Mouse (Mus musculus) liver, embryonic 13.5 days (tissue): ENCODE data around the gene Mttp. TPM values are rescaled to one million over a fixed set of nuclear protein-coding genes. Genes with fewer than 3 reads are reported as not detected.

Experiments used
- ATAC-seq: fragments of 200-750 bp; cut with Nextera tagmentation; 2 replicates; pipeline ENCODE4 v1.8.0; 2017; ENCODE audit warnings: low read depth, mild to moderate bottlenecking, moderate number of reproducible peaks, moderate library complexity
- DNase-seq: peaks from one replicate; pipeline ENCODE4 v3.0.0; 2022
- H3K27ac ChIP-seq: fragments of 300-500 bp; sonication (generic); 2 replicates; pipeline ENCODE4 v1.5.1; 2015; ENCODE audit warnings: moderate library complexity, mild to moderate bottlenecking, inconsistent platforms
- H3K27me3 ChIP-seq: fragments of 300-500 bp; sonication (generic); 2 replicates; pipeline ENCODE4 v1.6.1; 2015; ENCODE audit warnings: mild to moderate bottlenecking, inconsistent platforms
- H3K36me3 ChIP-seq: fragments of 300-500 bp; sonication (generic); 2 replicates; pipeline ENCODE4 v1.6.1; 2015; ENCODE audit warnings: mild to moderate bottlenecking, inconsistent platforms
- H3K4me1 ChIP-seq: fragments of 300-500 bp; sonication (generic); replicated peaks from 2 replicates; pipeline ENCODE4 v1.6.1; 2015; ENCODE audit warnings: inconsistent platforms
- H3K4me2 ChIP-seq: fragments of 300-500 bp; sonication (generic); 2 replicates; pipeline ENCODE4 v1.6.1; 2015; ENCODE audit warnings: inconsistent platforms, mild to moderate bottlenecking, moderate library complexity
- H3K4me3 ChIP-seq: fragments of 300-500 bp; sonication (generic); replicated peaks from 2 replicates; pipeline ENCODE4 v1.5.1; 2015; ENCODE audit warnings: mild to moderate bottlenecking, inconsistent platforms
- H3K9ac ChIP-seq: fragments of 300-500 bp; sonication (generic); 2 replicates; pipeline ENCODE4 v1.6.1; 2015; ENCODE audit warnings: mild to moderate bottlenecking, inconsistent platforms
- H3K9me3 ChIP-seq: fragments of 300-500 bp; sonication (generic); replicated peaks from 2 replicates; pipeline ENCODE4 v1.6.1; 2016; ENCODE audit warnings: inconsistent platforms
- WGBS: fragments of 180-500 bp; shearing (Covaris S2); methylation state at CpG from one replicate; pipeline ENCODE4 v1.1.7; 2015; ENCODE audit not compliant: insufficient replicate concordance; 5-methylcytosine and 5-hydroxymethylcytosine counted together
- polyA plus RNA-seq: library from polyadenylated mRNA; unstranded; fragments of >200 nt; fragmentation: Nextera tagmentation; extraction: Ambion mirVana; gene quantifications from 2 replicates; pipeline ENCODE4 v1.2.1, GENCODE M21; 2015

Gene Mttp
- polyA plus RNA-seq, 1 experiment from 2014 or later: 27.4 TPM

GRCm38 (mm10) chr3:138110910-138111782 lies 33.6 kb downstream of the Mttp start:
- WGBS: 71% methylated on average over 19 of the region's 19 CpGs
- Histone ChIP-seq H3K4me3 (no peak overlapping the region), H3K9me3 (no peaks in the 10 kb centered on the region), H3K27ac (no peak overlapping the region), H3K4me1 (no peaks in the 10 kb centered on the region), H3K9ac (no peak overlapping the region), H3K27me3 (no peaks in the 10 kb centered on the region), H3K36me3 (peaks cover 5% of the 10 kb centered on the region; the same call in 1 of the 2 replicates), H3K4me2 (no peak overlapping the region)
- ATAC-seq (peak; percentile 43), DNase-seq (no peak)

GRCm38 (mm10) chr3:138106887-138107286 lies 37.9 kb downstream of the Mttp start:
- Histone ChIP-seq H3K27me3 (no peaks in the 10 kb centered on the region), H3K27ac (no peak overlapping the region), H3K9me3 (no peaks in the 10 kb centered on the region), H3K36me3 (peaks cover 5% of the 10 kb centered on the region; the same call in 1 of the 2 replicates), H3K4me2 (no peak overlapping the region), H3K4me3 (no peak overlapping the region), H3K4me1 (no peaks in the 10 kb centered on the region), H3K9ac (no peak overlapping the region)
- ATAC-seq: no peak
- no peak for DNase-seq
- WGBS: 74% methylated on average over 10 of the region's 10 CpGs

- Histone ChIP-seq H3K36me3 (peaks cover 5% of the 10 kb centered on the region; the same call in 1 of the 2 replicates), H3K4me2 (no peak overlapping the region), H3K27ac (no peak overlapping the region), H3K4me1 (no peaks in the 10 kb centered on the region), H3K27me3 (no peaks in the 10 kb centered on the region), H3K9me3 (no peaks in the 10 kb centered on the region), H3K4me3 (no peak overlapping the region), H3K9ac (no peak overlapping the region)
- DNase-seq (no peak), ATAC-seq (no peak)
- WGBS: 70% methylated on average over 5 of the region's 5 CpGs
These were observed 39.7 kb downstream of the Mttp start for GRCm38 (mm10) chr3:138105056-138105455.

- Histone ChIP-seq H3K4me1 (no peaks in the 10 kb centered on the region), H3K4me2 (no peak overlapping the region), H3K27me3 (no peaks in the 10 kb centered on the region), H3K4me3 (no peak overlapping the region), H3K9me3 (no peaks in the 10 kb centered on the region), H3K36me3 (no peaks in the 10 kb centered on the region), H3K27ac (no peak overlapping the region), H3K9ac (no peak overlapping the region)
- DNase-seq: no peak
- no peak for ATAC-seq
- WGBS: 73% methylated on average over 4 of the region's 4 CpGs
These were observed 41.1 kb downstream of the Mttp start for GRCm38 (mm10) chr3:138103690-138104089.

- no peak for ATAC-seq
- Histone ChIP-seq H3K36me3 (no peaks in the 10 kb centered on the region), H3K27ac (no peak overlapping the region), H3K4me3 (no peak overlapping the region), H3K9me3 (no peaks in the 10 kb centered on the region), H3K4me2 (no peak overlapping the region), H3K27me3 (no peaks in the 10 kb centered on the region), H3K4me1 (no peaks in the 10 kb centered on the region), H3K9ac (no peak overlapping the region)
- DNase-seq: no peak
- WGBS: 66% methylated on average over 4 of the region's 4 CpGs
These were observed 42.8 kb downstream of the Mttp start for GRCm38 (mm10) chr3:138101936-138102335.

GRCm38 (mm10) chr3:138097718-138098117 lies 47.0 kb downstream of the Mttp start:
- Histone ChIP-seq H3K4me2 (no peak overlapping the region), H3K27ac (no peak overlapping the region), H3K27me3 (no peaks in the 10 kb centered on the region), H3K4me1 (no peaks in the 10 kb centered on the region), H3K9me3 (no peaks in the 10 kb centered on the region), H3K4me3 (no peak overlapping the region), H3K9ac (no peak overlapping the region), H3K36me3 (peaks cover 7% of the 10 kb centered on the region)
- no peak for ATAC-seq
- DNase-seq: no peak
- WGBS: 63% methylated on average over 1 of the region's 1 CpGs

- ATAC-seq: no peak
- Histone ChIP-seq H3K9me3 (no peaks in the 10 kb centered on the region), H3K27me3 (no peaks in the 10 kb centered on the region), H3K27ac (no peak overlapping the region), H3K4me3 (no peak overlapping the region), H3K36me3 (peaks cover 7% of the 10 kb centered on the region), H3K4me2 (no peak overlapping the region), H3K4me1 (no peaks in the 10 kb centered on the region), H3K9ac (no peak overlapping the region)
- WGBS: 67% methylated on average over 19 of the region's 19 CpGs
- no peak for DNase-seq
These were observed 48.3 kb downstream of the Mttp start for GRCm38 (mm10) chr3:138096263-138097028.

GRCm38 (mm10) chr3:138095718-138096117 lies 49.0 kb downstream of the Mttp start:
- Histone ChIP-seq H3K27ac (no peak overlapping the region), H3K4me1 (no peaks in the 10 kb centered on the region), H3K9ac (no peak overlapping the region), H3K4me3 (no peak overlapping the region), H3K9me3 (no peaks in the 10 kb centered on the region), H3K4me2 (no peak overlapping the region), H3K27me3 (no peaks in the 10 kb centered on the region), H3K36me3 (peaks cover 7% of the 10 kb centered on the region)
- WGBS: 66% methylated on average over 10 of the region's 10 CpGs
- DNase-seq (no peak), ATAC-seq (no peak)

GRCm38 (mm10) chr3:138095301-138095700 lies 49.5 kb downstream of the Mttp start:
- no peaks in the 10 kb centered on the region for H3K9me3 ChIP-seq
- no peak for DNase-seq
- H3K36me3 ChIP-seq: peaks cover 7% of the 10 kb centered on the region
- H3K27me3 ChIP-seq: no peaks in the 10 kb centered on the region
- no peak overlapping the region for H3K9ac ChIP-seq
- H3K4me1 ChIP-seq: no peaks in the 10 kb centered on the region
- WGBS: 55% methylated on average over 3 of the region's 3 CpGs
- ATAC-seq: no peak
- no peak overlapping the region for H3K27ac ChIP-seq
- H3K4me3 ChIP-seq: no peak overlapping the region
- no peak overlapping the region for H3K4me2 ChIP-seq

- WGBS: 54% methylated on average over 4 of the region's 4 CpGs
- DNase-seq: no peak
- no peaks in the 10 kb centered on the region for H3K36me3 ChIP-seq
- no peaks in the 10 kb centered on the region for H3K9me3 ChIP-seq
- H3K27ac ChIP-seq: no peak overlapping the region
- H3K4me3 ChIP-seq: no peak overlapping the region
- ATAC-seq: no peak
- no peak overlapping the region for H3K4me2 ChIP-seq
- H3K27me3 ChIP-seq: no peaks in the 10 kb centered on the region
- no peak overlapping the region for H3K9ac ChIP-seq
- H3K4me1 ChIP-seq: no peaks in the 10 kb centered on the region
These were observed 60.9 kb downstream of the Mttp start for GRCm38 (mm10) chr3:138083896-138084295.

GRCm38 (mm10) chr3:138083073-138083637 lies 61.6 kb downstream of the Mttp start:
- 77% methylated on average over 1 of the region's 1 CpGs for WGBS
- no peak for DNase-seq

More at GRCm38 (mm10) chr3:138083073-138083637, 61.6 kb downstream of the Mttp start:
- H3K36me3 ChIP-seq: no peaks in the 10 kb centered on the region
- no peak for ATAC-seq
- no peaks in the 10 kb centered on the region for H3K4me1 ChIP-seq
- H3K9me3 ChIP-seq: no peaks in the 10 kb centered on the region
- no peaks in the 10 kb centered on the region for H3K27me3 ChIP-seq
- H3K27ac ChIP-seq: no peak overlapping the region
- H3K4me3 ChIP-seq: no peak overlapping the region
- H3K9ac ChIP-seq: no peak overlapping the region
- H3K4me2 ChIP-seq: no peak overlapping the region
